Mouse (Mus musculus) skeletal muscle tissue, adult 2 months (tissue): ENCODE data around the gene Fam173b.

Source experiments
- DNase-seq: peaks from one replicate; pipeline ENCODE4 v3.0.0-alpha.2; 2012; ENCODE audit warnings: low read depth, low spot score

The Fam173b gene

GRCm38 (mm10) chr15:31634582-31634981, 32.9 kb downstream of the Fam173b start:
- DNase-seq, result no peak

GRCm38 (mm10) chr15:31636091-31636595, 34.5 kb downstream of the Fam173b start:
- no peak for DNase-seq

- DNase-seq, result no peak
Observed at GRCm38 (mm10) chr15:31647225-31647624, 45.6 kb downstream of the Fam173b start.

GRCm38 (mm10) chr15:31647851-31648569, 46.4 kb downstream of the Fam173b start:
- DNase-seq, result no peak

DNA sequence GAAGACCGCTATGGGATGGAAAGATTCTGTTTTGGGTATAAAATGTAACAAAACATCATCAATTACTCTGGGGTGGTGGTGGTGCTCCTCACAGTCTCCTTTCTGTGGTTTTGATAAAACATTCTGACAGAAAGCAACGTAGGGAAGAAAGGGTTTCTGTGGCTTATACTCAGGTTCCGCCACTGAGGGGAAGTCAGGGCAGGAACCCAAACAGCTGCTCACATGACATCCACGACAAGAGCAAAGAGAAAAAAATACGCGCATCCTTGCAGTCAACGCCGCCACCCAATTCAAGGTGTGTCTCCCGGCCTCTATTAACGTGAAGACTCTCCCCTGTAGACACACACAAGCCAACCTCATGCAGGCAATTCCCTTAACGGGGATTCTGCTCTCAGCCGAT, 48.0 kb downstream of the Fam173b start:
- DNase-seq, result no peak

DNA sequence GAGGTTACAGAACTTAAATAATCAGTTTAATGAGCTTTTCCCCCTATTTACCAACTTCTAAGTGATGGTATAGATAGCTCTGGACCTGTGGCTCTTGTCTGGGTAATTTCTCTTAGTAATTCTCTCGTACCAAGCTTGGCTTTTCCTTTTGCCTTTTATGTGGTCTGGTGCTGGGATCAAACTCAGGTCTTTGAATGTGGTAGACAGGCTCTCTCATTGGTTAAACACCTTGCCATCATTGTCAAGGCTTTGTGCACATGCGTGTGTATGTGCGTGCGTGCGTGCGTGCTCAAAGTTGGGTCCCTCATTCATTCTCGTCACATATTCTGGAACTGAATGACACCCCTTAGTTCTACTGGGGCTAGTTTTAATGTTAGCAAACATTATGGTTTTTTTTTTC, 49.2 kb downstream of the Fam173b start:
- no peak for DNase-seq

GRCm38 (mm10) chr15:31660133-31660795, 58.6 kb downstream of the Fam173b start:
- DNase-seq, result no peak

- no peak for DNase-seq
Observed at GRCm38 (mm10) chr15:31660844-31661243, 59.2 kb downstream of the Fam173b start.

DNA sequence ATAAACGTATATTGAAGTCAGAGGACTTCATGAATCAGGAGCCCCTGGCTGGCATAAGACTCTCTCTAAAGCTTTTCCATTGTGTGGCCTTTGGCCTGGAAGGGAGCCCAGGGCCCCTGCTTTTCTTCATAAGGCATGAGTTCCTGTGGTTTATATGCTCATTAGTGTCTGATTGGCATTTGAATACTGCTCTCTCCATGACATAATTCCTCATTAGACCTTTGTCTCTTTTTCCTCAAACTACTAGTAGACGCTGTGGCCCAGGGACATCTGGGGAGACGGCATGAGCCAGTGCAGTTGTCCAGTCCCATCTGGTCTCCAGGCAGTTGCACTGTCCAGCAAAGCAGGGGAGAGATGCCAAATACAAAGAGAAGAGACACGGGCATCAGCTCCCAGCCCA, 60.1 kb downstream of the Fam173b start:
- DNase-seq, result peak; percentile 7

- DNase-seq, result peak; percentile 7
Observed at GRCm38 (mm10) chr15:31663074-31663473, 61.4 kb downstream of the Fam173b start.
